In genomic region chr16:4881400-4882351, GRCm38 (mm10) we compare ENCODE assay signal across 8 mouse cellular contexts. TPM values are rescaled to one million over a fixed set of nuclear protein-coding genes. Genes with fewer than 3 reads are reported as not detected.
DNase-seq lines count a peak whose midpoint lies in the region; ATAC-seq and TF ChIP-seq lines count a peak whose summit lies in the region.

No protein-coding gene starts in this region.

- peak overlapping the region; percentile 85 for H3K4me3 ChIP-seq in forebrain, embryonic 14.5 days (ENCODE audit: low read depth, low read length)
- H3K4me3 ChIP-seq in small intestine, adult 2 months (ENCODE audit: low read depth, low read length), result no peak overlapping the region

- peaks cover 21% of the 10 kb centered on the region for H3K4me1 ChIP-seq in forebrain, embryonic 14.5 days (ENCODE audit: control insufficient read depth, insufficient read depth, low read length)
- peaks cover 24% of the 10 kb centered on the region for H3K4me1 ChIP-seq in small intestine, adult 2 months (ENCODE audit: control insufficient read depth, insufficient read depth, insufficient read length, low read length)

- peak overlapping the region; percentile 83 for H3K9ac ChIP-seq in forebrain, embryonic 14.5 days (ENCODE audit: low read length)

- peak overlapping the region; percentile 97 for H3K27ac ChIP-seq in forebrain, embryonic 14.5 days (ENCODE audit: low read depth, low read length)
- H3K27ac ChIP-seq in small intestine, adult 2 months (ENCODE audit: insufficient read depth, low read depth, low read length), result peak overlapping the region; percentile 97

- TF ChIP-seq POLR2A in small intestine, adult 2 months (IDR thresholded peaks at IDR 0.05; ENCODE audit: low read depth, low read length), result no peak

- WGBS in forebrain, embryonic 14.5 days, result 76% methylated on average over 10 of the region's 10 CpGs
- WGBS in small intestine, adult 2 months, result 33% methylated on average over 10 of the region's 10 CpGs

- no peak for TF ChIP-seq CTCF in small intestine, adult 2 months (IDR thresholded peaks at IDR 0.05; ENCODE audit: extremely low read depth, insufficient read length, insufficient replicate concordance, low read depth, low read length)

- H3K27me3 ChIP-seq in forebrain, embryonic 14.5 days (replicated peaks; ENCODE audit: control insufficient read depth, insufficient read depth, low read length), result no peaks in the 10 kb centered on the region
- no peaks in the 10 kb centered on the region for H3K27me3 ChIP-seq in small intestine, adult 2 months (ENCODE audit: control insufficient read depth, insufficient read depth, low read length)

- H3K9me3 ChIP-seq in forebrain, embryonic 14.5 days (replicated peaks; ENCODE audit: control insufficient read depth, low read length), result no peaks in the 10 kb centered on the region

- ATAC-seq in cerebellum, adult (ENCODE audit: insufficient number of reproducible peaks, low FRiP score, low TSS enrichment), result no peak
- no peak for ATAC-seq in forebrain, embryonic 14.5 days
- ATAC-seq in inflammation-experienced regulatory T-cells, adult 6 months, result no peak

- no peaks in the 10 kb centered on the region for H3K36me3 ChIP-seq in forebrain, embryonic 14.5 days (ENCODE audit: control insufficient read depth, insufficient read depth, low read length)
- no peaks in the 10 kb centered on the region for H3K36me3 ChIP-seq in small intestine, adult 2 months (ENCODE audit: control insufficient read depth, insufficient read depth, low read length)

- peak overlapping the region; percentile 89 for H3K4me2 ChIP-seq in forebrain, embryonic 14.5 days (ENCODE audit: low read length)

- peak; percentile 33 to 39 for DNase-seq in cerebellum, postnatal 14 days
- DNase-seq in B cell, adult 2 months, result peak; percentile 14 to 27
- DNase-seq in forebrain, embryonic 14.5 days (ENCODE audit: low spot score), result no peak
- DNase-seq in kidney, postnatal 36 days, result peak; percentile 74 to 79
- DNase-seq in spleen, postnatal 36 days (ENCODE audit: low spot score in 2 of 2), result no peak

RNA-seq across cellular contexts. Expression of gene Ubald1, which starts 1.6 kb away (rescaled TPM):
- polyA plus RNA-seq in forebrain, embryonic 14.5 days (2014; fragmentation: Nextera tagmentation; extraction: Ambion mirVana), result 37.9 and 44.4 TPM in 2 replicates
- 21.0 and 37.1 TPM in 2 replicates for polyA plus RNA-seq in small intestine, adult 2 months (2012; rRNA removed)
- 10 to 100 TPM; 19.4 to 25.2 (median 20.9) TPM for polyA plus RNA-seq in inflammation-experienced regulatory T-cells, adult 6 months (2017; shearing (Covaris generic))

RNA-seq across cellular contexts. Expression of gene Mgrn1, which starts 4.4 kb away (rescaled TPM):
- polyA plus RNA-seq in forebrain, embryonic 14.5 days (2014; fragmentation: Nextera tagmentation; extraction: Ambion mirVana), result 85.3 and 93.0 TPM in 2 replicates
- polyA plus RNA-seq in small intestine, adult 2 months (2012; rRNA removed), result 81.9 and 164 TPM in 2 replicates
- 10 to 100 TPM; 18.0 to 42.4 (median 35.7) TPM for polyA plus RNA-seq in inflammation-experienced regulatory T-cells, adult 6 months (2017; shearing (Covaris generic))

RNA-seq across cellular contexts. Expression of gene 4930562C15Rik, which starts 46.5 kb away (rescaled TPM):
- polyA plus RNA-seq in forebrain, embryonic 14.5 days (2014; fragmentation: Nextera tagmentation; extraction: Ambion mirVana), result 0.14 TPM in 2 replicates
- not detected in 2 replicates for polyA plus RNA-seq in small intestine, adult 2 months (2012; rRNA removed)
- polyA plus RNA-seq in inflammation-experienced regulatory T-cells, adult 6 months (2017; shearing (Covaris generic)), result 1 to 10 TPM in 2 of 3 experiments, under 1 TPM in 1; 0.79 to 2.9 (median 1.3) TPM

RNA-seq across cellular contexts. Expression of gene Nudt16l1, which starts 56.9 kb away (rescaled TPM):
- polyA plus RNA-seq in forebrain, embryonic 14.5 days (2014; fragmentation: Nextera tagmentation; extraction: Ambion mirVana), result 164 and 179 TPM in 2 replicates
- 23.7 and 42.6 TPM in 2 replicates for polyA plus RNA-seq in small intestine, adult 2 months (2012; rRNA removed)
- 10 to 100 TPM; 81.2 to 97.1 (median 91.3) TPM for polyA plus RNA-seq in inflammation-experienced regulatory T-cells, adult 6 months (2017; shearing (Covaris generic))

Comparison
In these comparisons a context has a peak if more than half of its experiments do, and no peak if none do; other contexts are left out.
1. DNase-seq: peak in cerebellum, postnatal 14 days (2 of 2), B cell, adult 2 months (2 of 2) and kidney, postnatal 36 days (2 of 2); none in forebrain, embryonic 14.5 days (single experiment) and spleen, postnatal 36 days (0 of 2).